Mouse (Mus musculus) embryo, embryonic 11.5 days (tissue): Measurements from ENCODE around the gene Iqgap1.

ENCODE experiments used
- DNase-seq: peaks from one replicate; pipeline ENCODE4 v3.0.0-alpha.2; 2012; ENCODE audit warnings: low read depth, low spot score

The Iqgap1 gene

GRCm38 (mm10) chr7:80803173-80803872, 22.5 kb downstream of the Iqgap1 start:
- DNase-seq: peak; percentile 94

GRCm38 (mm10) chr7:80802412-80803160, 23.2 kb downstream of the Iqgap1 start:
- peak; percentile 7 for DNase-seq

- DNase-seq: no peak
Observed at GRCm38 (mm10) chr7:80799307-80799706, 26.5 kb downstream of the Iqgap1 start.

GRCm38 (mm10) chr7:80796805-80797567, 28.8 kb downstream of the Iqgap1 start:
- no peak for DNase-seq

- no peak for DNase-seq
Observed at GRCm38 (mm10) chr7:80796258-80796657, 29.5 kb downstream of the Iqgap1 start.

GRCm38 (mm10) chr7:80789534-80789933, 36.2 kb downstream of the Iqgap1 start:
- DNase-seq: no peak

GRCm38 (mm10) chr7:80789061-80789460, 36.7 kb downstream of the Iqgap1 start:
- DNase-seq: no peak

- DNase-seq: no peak
Observed at GRCm38 (mm10) chr7:80788002-80788401, 37.8 kb downstream of the Iqgap1 start.

GRCm38 (mm10) chr7:80786746-80787145, 39.0 kb downstream of the Iqgap1 start:
- no peak for DNase-seq

GRCm38 (mm10) chr7:80783841-80784240, 41.9 kb downstream of the Iqgap1 start:
- DNase-seq: no peak

GRCm38 (mm10) chr7:80782155-80783109, 43.3 kb downstream of the Iqgap1 start:
- no peak for DNase-seq

- no peak for DNase-seq
Observed at GRCm38 (mm10) chr7:80781444-80782120, 44.2 kb downstream of the Iqgap1 start.

GRCm38 (mm10) chr7:80778958-80779669, 46.7 kb downstream of the Iqgap1 start:
- DNase-seq: no peak

- DNase-seq: no peak
Observed at GRCm38 (mm10) chr7:80778376-80778775, 47.4 kb downstream of the Iqgap1 start.

- no peak for DNase-seq
Observed at GRCm38 (mm10) chr7:80777151-80777550, 48.6 kb downstream of the Iqgap1 start.

- DNase-seq: no peak
Observed at GRCm38 (mm10) chr7:80776090-80776489, 49.7 kb downstream of the Iqgap1 start.

- no peak for DNase-seq
Observed at GRCm38 (mm10) chr7:80775448-80775904, 50.3 kb downstream of the Iqgap1 start.

GRCm38 (mm10) chr7:80774615-80775447, 50.9 kb downstream of the Iqgap1 start:
- no peak for DNase-seq
